Mouse (Mus musculus) kidney, adult 18-20 months (tissue): ENCODE results near the gene Ncf1.

Experiments
- DNase-seq: peaks from one replicate; pipeline ENCODE4 v3.0.0; 2021

The Ncf1 gene

GRCm38 (mm10) chr5:134243661-134244436 is 14.4 kb upstream of the Ncf1 start:
- no peak for DNase-seq

DNA sequence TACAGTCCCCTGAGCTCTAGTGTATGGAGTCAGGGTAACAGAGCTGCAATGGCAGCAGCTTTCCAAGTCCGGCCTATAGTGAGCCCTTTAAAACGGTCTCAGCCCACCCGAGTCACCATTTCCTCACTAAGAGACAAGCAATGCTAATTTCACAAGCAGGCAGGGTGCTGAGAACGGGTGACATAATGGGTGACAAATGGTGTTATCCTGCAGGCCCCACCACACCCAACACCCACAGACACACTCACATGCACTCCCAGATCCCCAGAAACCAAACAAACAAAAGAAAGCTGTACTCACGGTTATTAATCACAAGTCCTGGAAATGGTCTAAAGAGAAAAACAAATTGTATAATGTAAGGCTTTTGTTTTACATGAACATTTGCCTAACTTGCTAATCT is 12.4 kb upstream of the Ncf1 start:
- no peak for DNase-seq

DNA sequence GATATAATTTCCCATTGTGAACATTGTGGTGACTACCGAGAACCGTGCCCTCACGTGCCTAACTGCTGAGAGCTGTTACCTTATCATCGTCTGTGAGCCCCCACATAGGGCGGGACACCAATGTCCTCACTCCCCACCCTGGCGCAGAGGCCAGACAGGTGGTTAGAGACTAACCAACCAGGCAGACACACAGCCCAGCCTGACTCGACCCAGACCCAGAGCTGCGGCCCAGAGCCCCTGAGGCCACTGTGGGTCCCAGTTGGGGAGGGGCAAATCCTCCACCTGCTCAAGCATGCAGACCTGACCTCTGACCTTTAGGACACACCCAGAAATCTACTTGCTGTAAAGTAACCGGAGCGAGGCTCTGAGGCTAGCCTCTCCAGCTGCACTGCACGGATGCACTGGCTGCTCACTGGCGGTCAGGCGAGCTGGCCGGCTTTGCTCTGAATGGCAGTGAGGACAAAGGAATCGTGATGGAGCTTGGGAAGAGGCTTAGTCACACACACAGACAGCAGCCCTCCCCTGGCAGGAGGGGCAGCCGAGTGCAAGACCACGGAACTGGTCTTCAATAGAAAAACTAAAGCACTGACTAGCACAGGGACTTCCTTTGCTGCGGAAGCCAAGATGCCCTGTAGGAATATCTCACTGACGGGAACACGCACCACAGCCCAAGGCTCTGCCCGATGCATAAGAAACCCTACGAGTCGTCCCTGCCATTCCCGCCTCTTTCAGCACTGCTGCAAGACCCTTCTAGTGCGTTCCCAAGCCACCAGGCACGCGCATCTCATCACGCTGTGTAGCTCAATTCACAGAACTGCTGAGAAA is 8.7 kb upstream of the Ncf1 start:
- DNase-seq: no peak

DNA sequence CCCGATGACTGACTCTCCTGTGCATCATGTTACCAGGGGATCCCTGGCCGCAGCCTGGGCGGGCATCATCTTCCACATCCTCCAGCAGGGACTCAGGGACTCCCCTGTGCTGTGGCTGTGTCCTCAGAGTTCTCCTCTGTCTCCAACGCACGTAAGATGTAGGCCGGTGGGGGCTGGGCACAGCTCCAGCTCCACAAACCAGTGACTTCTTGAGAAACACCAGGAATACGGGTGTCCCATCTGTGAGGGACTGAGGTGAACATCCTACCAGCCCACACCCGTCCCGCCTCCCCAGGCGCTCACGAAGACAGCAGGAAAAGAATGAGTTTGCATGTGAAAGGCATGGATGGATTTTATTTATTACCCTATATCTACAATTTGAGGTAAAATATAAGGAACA is 8.1 kb upstream of the Ncf1 start:
- DNase-seq: no peak

- no peak for DNase-seq
Observed at GRCm38 (mm10) chr5:134236796-134237195, 7.4 kb upstream of the Ncf1 start.

DNA sequence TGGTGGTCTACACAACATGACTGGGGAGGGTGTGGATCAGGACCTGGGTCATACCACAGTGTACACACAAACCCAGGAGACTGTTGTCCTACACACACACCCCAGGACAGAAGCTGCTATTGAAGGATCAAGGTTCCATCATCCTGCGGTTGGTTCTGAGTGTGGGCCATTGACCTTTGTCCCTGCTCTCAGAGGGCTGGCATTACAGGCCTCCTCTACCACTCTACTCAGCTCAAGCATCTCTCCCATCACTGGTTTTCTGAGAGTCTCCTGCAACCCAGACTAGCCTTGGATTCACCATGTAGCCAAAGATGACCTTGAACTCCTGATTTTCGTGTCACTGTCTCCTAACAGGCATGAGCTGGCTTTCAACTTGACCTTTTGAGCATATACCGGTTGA is 6.8 kb upstream of the Ncf1 start:
- no peak for DNase-seq

DNA sequence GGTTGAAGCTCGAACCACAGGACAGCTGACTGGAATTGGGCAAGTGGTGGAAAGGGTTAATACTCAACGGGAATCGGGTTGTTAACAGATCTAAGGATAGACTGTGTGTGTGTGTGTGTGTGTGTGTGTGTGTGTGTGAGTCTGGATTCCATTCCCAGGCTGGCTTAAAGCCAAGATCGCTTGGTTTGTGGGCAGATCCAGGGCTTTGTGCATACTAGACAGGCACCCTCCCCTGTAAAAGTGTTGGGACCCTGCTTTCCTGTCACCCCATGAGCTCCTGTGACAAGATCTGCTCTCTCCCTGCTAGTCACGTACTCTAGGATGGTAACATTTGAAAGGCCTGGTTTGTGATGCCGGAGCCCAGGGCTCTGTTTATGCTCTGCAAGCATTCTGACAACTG is 5.7 kb upstream of the Ncf1 start:
- peak; percentile 43 for DNase-seq

DNA sequence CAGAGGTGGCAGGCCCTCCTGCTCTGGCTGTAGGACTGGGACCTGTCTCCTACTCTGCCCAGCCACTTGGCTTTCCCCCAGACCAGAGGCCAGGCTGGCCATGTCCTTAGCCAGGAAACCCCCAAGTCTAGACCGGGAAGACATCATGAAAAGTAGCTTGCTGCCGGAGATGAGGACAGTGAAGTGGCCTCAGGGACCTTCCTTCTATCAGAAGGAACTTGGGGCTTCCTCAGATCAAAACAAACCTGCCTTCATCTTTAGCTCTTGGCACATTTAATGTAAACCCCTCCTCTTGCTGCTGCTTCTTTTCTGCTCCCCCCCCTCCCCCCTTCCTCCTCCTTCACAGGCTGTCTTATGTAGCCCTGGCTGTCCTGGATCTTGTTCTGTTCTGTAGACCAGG is 4.8 kb upstream of the Ncf1 start:
- DNase-seq: no peak

DNA sequence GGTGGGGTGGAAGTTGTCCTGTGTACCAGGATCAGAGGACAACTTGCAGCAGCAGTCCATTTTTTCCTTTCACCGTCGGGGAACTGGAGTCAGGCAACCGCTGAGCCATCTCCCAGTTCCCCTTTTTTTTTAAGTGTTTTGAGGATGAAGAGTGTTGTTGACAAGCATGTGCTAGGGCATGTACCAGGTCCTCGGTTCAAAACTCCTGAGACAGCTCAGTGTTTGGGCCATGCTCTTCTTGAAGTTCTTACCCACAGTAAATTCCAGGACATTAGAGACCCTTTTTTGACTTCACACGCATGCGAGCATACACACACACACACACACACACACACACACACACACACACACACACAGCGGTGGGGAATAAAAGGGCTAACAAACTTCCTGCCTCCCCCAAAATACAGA is 3.8 kb upstream of the Ncf1 start:
- no peak for DNase-seq

- DNase-seq: peak; percentile 30
Observed at GRCm38 (mm10) chr5:134232568-134232967, 3.1 kb upstream of the Ncf1 start.

GRCm38 (mm10) chr5:134232111-134232510 is 2.7 kb upstream of the Ncf1 start:
- DNase-seq: no peak

GRCm38 (mm10) chr5:134231376-134231775 is 2.0 kb upstream of the Ncf1 start:
- DNase-seq: no peak

DNA sequence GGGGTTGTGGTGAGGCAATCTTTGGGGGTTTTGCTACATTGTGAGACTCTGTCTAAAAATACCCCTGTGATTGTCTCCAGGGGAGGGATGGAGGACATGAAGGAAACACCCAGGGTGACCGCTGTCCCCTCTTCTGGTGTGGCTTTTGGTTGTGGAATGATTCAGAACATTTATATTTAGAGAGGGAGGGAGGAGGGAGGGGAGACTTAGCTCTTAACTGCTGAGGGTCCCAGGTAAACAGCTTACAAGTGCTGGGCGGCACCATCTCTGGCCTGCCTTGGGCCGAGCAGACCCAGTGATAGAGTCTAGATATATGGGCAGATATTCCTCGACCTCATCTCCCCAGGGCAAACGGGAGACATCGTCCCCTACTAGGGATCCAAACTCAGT is 1.2 kb downstream of the Ncf1 start:
- no peak for DNase-seq

DNA sequence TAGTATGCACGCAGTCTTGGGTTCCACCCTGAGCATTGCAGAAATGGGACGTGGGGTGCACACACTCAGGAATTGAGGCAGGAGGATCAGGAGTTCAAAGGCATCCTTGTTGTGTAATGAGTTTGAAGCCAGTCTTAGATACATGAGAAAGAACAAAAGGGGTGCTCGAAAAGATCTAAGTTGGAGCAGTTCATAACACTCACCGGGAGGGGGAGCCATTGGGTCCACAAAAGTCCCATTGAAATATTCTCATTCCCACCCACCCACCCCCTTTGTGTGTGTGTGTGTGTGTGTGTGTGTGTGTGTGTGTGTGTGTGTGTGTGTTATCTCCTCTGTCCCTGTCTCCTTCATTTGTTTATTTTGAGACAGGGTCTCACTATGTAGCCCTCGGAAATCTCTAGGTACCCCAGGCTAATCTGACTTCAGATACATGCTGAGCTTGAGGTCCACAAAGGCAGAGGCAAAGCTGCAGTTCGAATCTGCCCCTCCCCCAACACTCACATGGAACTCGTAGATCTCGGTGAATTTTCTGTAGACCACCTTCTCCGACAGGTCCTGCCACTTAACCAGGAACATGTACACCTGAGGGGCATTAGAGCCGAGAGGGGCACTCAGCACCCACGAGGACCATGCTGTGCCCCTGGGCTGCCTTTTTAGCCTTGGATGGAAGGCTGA is 1.7 kb downstream of the Ncf1 start:
- no peak for DNase-seq

DNA sequence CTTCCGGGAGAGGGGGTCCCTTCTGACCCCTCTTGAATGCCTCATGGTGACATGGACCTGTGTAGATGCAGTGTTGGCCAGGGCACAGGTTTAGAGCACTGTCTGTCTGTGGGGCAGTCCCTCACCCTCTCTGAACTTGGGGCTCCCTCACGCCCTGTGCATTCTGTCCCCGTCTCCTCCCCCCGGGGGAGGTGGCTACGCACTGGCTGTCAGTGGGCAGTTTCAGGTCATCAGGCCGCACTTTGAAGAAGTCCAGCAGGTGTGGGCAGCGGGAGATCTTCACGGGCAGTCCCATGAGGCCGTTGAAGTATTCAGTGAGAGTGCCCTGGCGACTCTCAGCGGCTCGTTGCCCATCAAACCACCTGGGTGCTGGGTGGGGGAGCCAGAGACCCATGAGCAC is 2.5 kb downstream of the Ncf1 start:
- no peak for DNase-seq

DNA sequence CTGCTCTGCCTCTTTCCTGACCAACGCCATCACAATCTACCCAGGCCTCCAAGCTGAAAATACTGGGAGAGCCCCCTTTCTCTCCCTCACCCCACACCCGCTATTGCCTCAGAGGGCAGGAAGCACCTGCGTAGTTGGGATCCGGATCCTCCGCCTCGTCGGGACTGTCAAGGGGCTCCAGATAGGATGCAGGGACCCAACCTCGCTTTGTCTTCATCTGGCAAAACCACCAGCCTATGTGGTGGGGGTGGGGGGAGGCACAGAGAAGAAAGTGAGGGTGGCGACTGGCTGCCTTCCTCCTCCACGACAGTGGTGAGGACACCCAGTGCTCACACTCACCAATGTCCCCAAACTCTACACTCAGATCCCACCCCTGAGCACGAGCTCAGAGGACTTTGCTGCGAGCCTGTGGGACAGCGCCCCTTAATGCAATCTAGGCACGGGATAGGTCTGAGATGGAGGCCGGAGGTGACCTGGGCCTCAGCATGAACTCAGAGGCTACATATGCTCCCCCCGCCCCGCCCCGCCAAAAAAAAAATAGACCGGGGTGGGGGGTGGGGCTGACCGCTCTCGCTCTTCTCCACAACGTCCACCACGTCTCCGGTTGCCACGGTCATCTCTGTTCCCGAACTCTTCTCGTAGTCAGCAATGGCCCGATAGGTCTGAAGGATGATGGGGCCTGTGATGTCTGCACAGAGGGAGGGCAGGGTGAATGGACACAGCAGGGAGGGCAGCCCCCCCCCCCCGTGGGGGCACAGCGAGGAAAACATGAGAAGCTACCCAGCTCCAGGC is 4.1 kb downstream of the Ncf1 start:
- no peak for DNase-seq

DNA sequence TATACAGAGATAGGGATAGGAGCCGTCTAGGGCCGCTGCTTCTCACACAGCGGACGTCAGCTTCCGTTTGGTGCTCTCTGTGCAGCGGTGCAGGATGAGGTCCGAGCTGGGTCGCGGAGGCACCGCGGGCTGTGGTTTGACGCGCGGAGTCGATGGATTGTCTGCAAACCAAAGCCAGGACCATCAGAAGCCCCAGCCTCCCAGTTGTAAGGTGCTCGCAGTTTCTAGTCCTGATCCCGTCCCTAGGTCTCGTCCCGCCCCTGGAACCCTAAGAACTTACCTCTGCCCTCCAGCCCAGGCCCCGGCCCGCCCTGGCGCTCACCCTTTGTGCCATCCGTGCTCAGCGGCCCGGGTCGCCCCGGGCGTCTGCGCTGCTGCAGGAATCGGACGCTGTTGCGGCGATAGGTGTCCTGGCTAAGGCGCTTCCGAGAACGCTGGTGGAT is 7.7 kb downstream of the Ncf1 start:
- no peak for DNase-seq

DNA sequence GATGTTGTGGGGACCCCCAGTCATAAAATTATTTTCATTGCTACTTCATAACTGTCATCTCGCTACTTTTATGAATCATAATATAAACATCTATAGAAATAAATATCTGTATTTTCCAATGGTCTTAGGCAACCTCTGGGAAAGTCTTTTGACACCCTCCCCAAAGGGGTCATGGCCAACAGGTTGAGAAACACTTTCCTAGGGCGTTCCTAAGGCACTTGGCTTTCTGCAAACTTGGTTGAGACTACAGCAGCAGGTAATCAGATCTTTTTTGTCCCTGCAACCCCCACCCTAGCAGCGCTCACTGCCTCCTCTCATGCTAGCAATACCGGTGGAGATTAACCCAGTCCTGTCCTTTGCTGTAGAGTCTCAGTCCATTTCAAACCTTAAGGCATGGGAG is 8.1 kb downstream of the Ncf1 start:
- DNase-seq: no peak

DNA sequence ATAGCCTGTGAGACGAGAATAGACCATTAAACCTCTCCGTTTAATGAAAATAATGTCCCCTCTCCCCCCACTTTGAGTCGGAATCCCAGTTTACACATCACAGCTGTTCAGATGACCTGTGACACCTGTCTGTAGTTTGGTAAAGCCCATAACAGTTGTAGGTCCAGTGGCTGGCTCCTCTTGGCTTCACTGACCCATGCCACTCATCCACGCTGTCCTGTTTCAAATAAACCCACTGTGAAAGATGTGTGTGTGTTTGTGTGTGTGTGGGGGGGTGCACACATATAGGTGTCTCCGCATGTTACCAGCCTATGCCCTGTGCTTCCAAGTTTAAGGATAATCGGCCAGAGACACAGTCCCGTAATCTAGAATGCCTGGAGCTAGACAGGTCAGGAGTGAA is 11.5 kb downstream of the Ncf1 start:
- no peak for DNase-seq

- DNase-seq: no peak
Observed at GRCm38 (mm10) chr5:134214021-134214806, 15.2 kb downstream of the Ncf1 start.

DNA sequence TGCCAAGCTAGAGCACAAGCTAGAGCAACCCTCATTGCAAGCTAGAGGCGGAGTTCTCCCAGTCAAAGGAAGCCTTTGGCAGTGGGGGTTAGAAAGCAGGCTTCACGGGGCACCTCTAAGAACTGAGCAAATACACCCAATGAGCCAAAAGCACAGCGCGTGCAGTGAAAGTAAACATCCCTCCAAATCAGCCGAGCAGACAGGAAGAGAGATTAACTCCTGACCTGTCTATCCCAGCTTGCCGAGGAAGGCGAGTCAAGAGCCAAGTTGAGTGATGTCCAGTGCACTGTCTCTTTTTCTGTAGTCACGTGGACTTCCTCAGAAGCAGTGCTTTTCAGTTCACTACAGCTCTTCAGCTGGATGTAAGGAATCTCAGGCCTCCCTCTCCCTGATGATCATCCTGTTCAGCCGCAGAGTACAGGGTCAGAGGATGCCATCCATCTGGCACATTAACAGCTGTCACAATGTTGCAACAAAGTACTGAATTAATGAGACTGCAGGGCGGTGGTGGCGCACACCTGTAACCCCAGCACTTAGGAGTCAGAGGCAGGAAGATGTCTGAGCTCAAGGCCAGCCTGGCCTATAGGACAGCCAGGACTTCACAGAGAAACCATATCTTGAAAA is 19.4 kb downstream of the Ncf1 start:
- peak; percentile 48 for DNase-seq

DNA sequence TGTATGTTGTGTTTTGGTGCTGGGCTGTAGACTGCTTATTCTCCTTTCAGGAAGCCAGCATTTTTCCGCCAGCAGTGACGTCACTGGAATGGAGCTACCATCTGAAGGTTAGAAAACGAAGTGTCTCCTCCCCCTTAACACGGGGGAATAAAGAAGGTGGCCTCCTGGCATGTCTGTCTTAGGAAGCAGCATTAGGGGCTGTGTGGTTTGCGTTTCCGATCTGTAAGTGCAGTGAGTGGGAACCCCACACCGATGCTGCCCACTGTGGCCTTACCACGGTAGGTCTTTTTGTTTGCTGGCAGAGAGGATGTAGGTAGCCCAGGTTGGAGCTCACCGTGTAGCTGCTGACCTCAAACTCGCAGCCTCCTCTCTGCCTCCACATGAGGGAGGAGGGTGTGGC is 22.7 kb downstream of the Ncf1 start:
- DNase-seq: no peak
